In the genomic region with DNA sequence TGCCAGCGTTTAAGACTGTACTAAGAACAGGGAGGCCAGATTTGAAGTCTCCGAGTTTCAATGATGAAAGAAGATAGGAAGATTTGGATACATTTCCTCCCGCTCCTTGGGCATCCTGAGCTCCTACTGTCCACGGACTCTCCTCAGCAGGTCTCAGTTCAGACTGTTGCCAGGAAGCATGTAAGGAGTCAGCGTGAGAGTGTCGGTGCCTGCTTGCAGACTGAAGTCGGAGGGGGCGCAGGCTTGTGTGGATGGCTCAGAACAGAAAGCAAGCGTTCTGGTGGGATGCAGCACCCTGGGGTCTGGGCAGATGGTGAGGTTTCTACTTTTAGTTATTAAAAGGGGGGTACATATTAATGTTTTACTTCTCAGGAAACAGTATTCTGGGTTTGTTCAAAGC, we compare ENCODE assay signal across 10 mouse cellular contexts. TPM values are rescaled to one million over a fixed set of nuclear protein-coding genes. Genes with fewer than 3 reads are reported as not detected.
DNase-seq lines count a peak whose midpoint lies in the region; ATAC-seq and TF ChIP-seq lines count a peak whose summit lies in the region.
"Had no signal": no experiment of that assay in that cellular context is flagged by ENCODE, and none has a peak within 500 bp of the region (broad histone marks: within the 10 kb centered on the region; RNA-seq: fewer than 3 reads in every experiment).

No protein-coding gene starts in this region.

- H3K4me3 ChIP-seq in heart, embryonic 14.5 days (ENCODE audit: control insufficient read depth in 1 of 2, insufficient read depth in 1 of 2, low read depth in 1 of 2, low read length in 2 of 2) = peak overlapping the region; percentile 38 to 43
- no peak overlapping the region for H3K4me3 ChIP-seq in midbrain, postnatal 0 days (ENCODE audit: low read depth, low read length)
- H3K4me3 ChIP-seq in midbrain, embryonic 10.5 days = no peak overlapping the region
- H3K4me3 ChIP-seq in kidney, postnatal 0 days (replicated peaks; ENCODE audit: low read depth, low read length) = peak overlapping the region; percentile 16; the same call in 1 of the 2 replicates
- peak overlapping the region; percentile 28; the same call in 1 of the 2 replicates for H3K4me3 ChIP-seq in stomach, embryonic 16.5 days (replicated peaks; ENCODE audit: low read length)

- DNase-seq in heart, postnatal 25 days (ENCODE audit: low spot score) = no peak
- peak; percentile 34 for DNase-seq in midbrain, postnatal 0 days (ENCODE audit: low spot score)
- no peak for DNase-seq in midbrain, embryonic 10.5 days (ENCODE audit: low spot score)
- peak; percentile 27 for DNase-seq in kidney, postnatal 0 days (ENCODE audit: low spot score)
- no peak for DNase-seq in embryo, embryonic 10.5 days (ENCODE audit: low spot score)
- DNase-seq in layer of hippocampus, adult 11-12 months (ENCODE audit: low spot score) = no peak
- DNase-seq: cerebellum, adult 8-10 months had no signal

- no peak for TF ChIP-seq CTCF in midbrain, postnatal 0 days (IDR thresholded peaks at IDR 0.05)
- no peak for TF ChIP-seq CTCF in kidney, postnatal 0 days (IDR thresholded peaks at IDR 0.05; ENCODE audit: low read depth)

- no peaks in the 10 kb centered on the region for H3K36me3 ChIP-seq in heart, embryonic 14.5 days (ENCODE audit: control insufficient read depth, insufficient read depth, low read length)
- no peaks in the 10 kb centered on the region for H3K36me3 ChIP-seq in midbrain, postnatal 0 days (ENCODE audit: insufficient read depth, low read length)
- no peaks in the 10 kb centered on the region for H3K36me3 ChIP-seq in midbrain, embryonic 10.5 days
- no peaks in the 10 kb centered on the region for H3K36me3 ChIP-seq in kidney, postnatal 0 days (ENCODE audit: insufficient read depth, low read length)
- H3K36me3 ChIP-seq in stomach, embryonic 16.5 days (ENCODE audit: control insufficient read depth, insufficient read depth, low read length) = no peaks in the 10 kb centered on the region

- intact Hi-C loops in heart, postnatal 25 days (cut with DNase I) = no loop called here

- ATAC-seq in heart, embryonic 14.5 days (ENCODE audit: insufficient number of reproducible peaks, insufficient read depth, low FRiP score, low read depth) = no peak
- ATAC-seq in midbrain, postnatal 0 days (ENCODE audit: low FRiP score) = no peak
- ATAC-seq in kidney, postnatal 0 days (replicated peaks; ENCODE audit: low FRiP score, low read depth) = no peak
- no peak for ATAC-seq in stomach, embryonic 16.5 days (ENCODE audit: insufficient read depth, low FRiP score)
- ATAC-seq: Patski had no signal

- H3K9ac ChIP-seq in heart, embryonic 14.5 days (ENCODE audit: low read length) = peak overlapping the region; percentile 46; the same call in 1 of the 2 replicates
- H3K9ac ChIP-seq in midbrain, postnatal 0 days (replicated peaks; ENCODE audit: low read length, poor library complexity, severe bottlenecking) = no peak overlapping the region
- H3K9ac ChIP-seq in kidney, postnatal 0 days (ENCODE audit: low read depth, low read length) = peak overlapping the region; percentile 27; the same call in 1 of the 2 replicates
- no peak overlapping the region for H3K9ac ChIP-seq in stomach, embryonic 16.5 days (ENCODE audit: low read length)

- peak overlapping the region; percentile 53 for H3K4me2 ChIP-seq in heart, embryonic 14.5 days (ENCODE audit: low read length)
- 0 out of 2 replicates have a peak overlapping the region, but pooled peaks have one; percentile 18 for H3K4me2 ChIP-seq in midbrain, postnatal 0 days (ENCODE audit: low read depth, low read length, poor library complexity, severe bottlenecking)
- H3K4me2 ChIP-seq in kidney, postnatal 0 days (ENCODE audit: low read length) = peak overlapping the region; percentile 43
- H3K4me2 ChIP-seq in stomach, embryonic 16.5 days (ENCODE audit: low read depth, low read length) = peak overlapping the region; percentile 34

- H3K27me3 ChIP-seq in heart, embryonic 14.5 days (ENCODE audit: control insufficient read depth, insufficient read depth, low read length) = no peaks in the 10 kb centered on the region; the same call in 1 of the 2 replicates
- no peaks in the 10 kb centered on the region for H3K27me3 ChIP-seq in midbrain, postnatal 0 days (ENCODE audit: insufficient read depth, low read length)
- peaks cover 46% of the 10 kb centered on the region for H3K27me3 ChIP-seq in midbrain, embryonic 10.5 days (ENCODE audit: low read depth, poor library complexity, severe bottlenecking)
- H3K27me3 ChIP-seq in kidney, postnatal 0 days (ENCODE audit: insufficient read depth, low read length) = 0 out of 2 replicates have a peak, but pooled peaks cover 3% of the 10 kb centered on the region
- H3K27me3 ChIP-seq in stomach, embryonic 16.5 days (ENCODE audit: control insufficient read depth, insufficient read depth, low read length) = no peaks in the 10 kb centered on the region
- H3K27me3 ChIP-seq: Patski had no signal

- 16% methylated on average over 9 of the region's 9 CpGs for WGBS in heart, embryonic 14.5 days
- 48% methylated on average over 9 of the region's 9 CpGs for WGBS in midbrain, postnatal 0 days
- 59% methylated on average over 9 of the region's 9 CpGs for WGBS in midbrain, embryonic 10.5 days
- WGBS in kidney, postnatal 0 days = 46% methylated on average over 9 of the region's 9 CpGs
- WGBS in stomach, embryonic 16.5 days = 41% methylated on average over 9 of the region's 9 CpGs

- H3K4me1 ChIP-seq in heart, embryonic 14.5 days (ENCODE audit: control insufficient read depth in 2 of 2, insufficient read depth in 2 of 2, low read length in 2 of 2) = peaks cover 0 to 2% of the 10 kb centered on the region in 2 experiments; a peak in 1 of 4 replicates
- no peaks in the 10 kb centered on the region for H3K4me1 ChIP-seq in midbrain, postnatal 0 days (ENCODE audit: insufficient read depth, low read length)
- peaks cover 11% of the 10 kb centered on the region; the same call in 1 of the 2 replicates for H3K4me1 ChIP-seq in midbrain, embryonic 10.5 days
- no peaks in the 10 kb centered on the region for H3K4me1 ChIP-seq in kidney, postnatal 0 days (replicated peaks; ENCODE audit: insufficient read depth, low read length)
- H3K4me1 ChIP-seq in stomach, embryonic 16.5 days (ENCODE audit: control insufficient read depth, insufficient read depth, low read length) = no peaks in the 10 kb centered on the region

- H3K27ac ChIP-seq in heart, embryonic 14.5 days (replicated peaks in 1 of 2; ENCODE audit: control insufficient read depth in 1 of 2, insufficient read depth in 1 of 2, low read depth in 2 of 2, low read length in 2 of 2) = no peak overlapping the region
- no peak overlapping the region for H3K27ac ChIP-seq in midbrain, postnatal 0 days (ENCODE audit: low read depth, low read length)
- H3K27ac ChIP-seq in midbrain, embryonic 10.5 days (replicated peaks) = no peak overlapping the region
- H3K27ac ChIP-seq in kidney, postnatal 0 days = no peak overlapping the region
- no peak overlapping the region for H3K27ac ChIP-seq in stomach, embryonic 16.5 days (ENCODE audit: low read length)

- no peaks in the 10 kb centered on the region for H3K9me3 ChIP-seq in heart, embryonic 14.5 days (ENCODE audit: control insufficient read depth, low read length)
- H3K9me3 ChIP-seq in midbrain, postnatal 0 days (ENCODE audit: low read length) = no peaks in the 10 kb centered on the region
- H3K9me3 ChIP-seq in midbrain, embryonic 10.5 days (replicated peaks) = no peaks in the 10 kb centered on the region
- H3K9me3 ChIP-seq in kidney, postnatal 0 days (replicated peaks; ENCODE audit: low read length) = no peaks in the 10 kb centered on the region
- no peaks in the 10 kb centered on the region for H3K9me3 ChIP-seq in stomach, embryonic 16.5 days (replicated peaks; ENCODE audit: control insufficient read depth, low read length)

RNA-seq across cellular contexts. Expression of a gene that starts 24.6 kb away (rescaled TPM):
- not detected in 2 replicates for polyA plus RNA-seq in heart, embryonic 14.5 days (2014; fragmentation: Nextera tagmentation; extraction: Ambion mirVana)
- total RNA-seq in heart, postnatal 25 days (2021) = not detected
- total RNA-seq in midbrain, postnatal 0 days (2014; rRNA removed) = 0.90 and 2.2 TPM in 2 replicates
- 0.15 and 0.19 TPM in 2 replicates for polyA plus RNA-seq in midbrain, postnatal 0 days (2015; fragmentation: Nextera tagmentation; extraction: Ambion mirVana)
- 0.25 and 0.56 TPM in 2 replicates for polyA plus RNA-seq in midbrain, embryonic 10.5 days (2016; fragmentation: Nextera tagmentation; extraction: Ambion mirVana)
- polyA plus RNA-seq in kidney, postnatal 0 days (2015; fragmentation: Nextera tagmentation; extraction: Ambion mirVana) = 0.08 TPM in 1 of 2 replicates, not detected in the other
- 0.06 and 0.09 TPM in 2 replicates for polyA plus RNA-seq in stomach, embryonic 16.5 days (2015; fragmentation: Nextera tagmentation; extraction: Ambion mirVana)

RNA-seq across cellular contexts. Expression of a gene that starts 52.6 kb away (rescaled TPM):
- polyA plus RNA-seq in heart, embryonic 14.5 days (2014; fragmentation: Nextera tagmentation; extraction: Ambion mirVana) = 61.0 and 64.0 TPM in 2 replicates
- total RNA-seq in heart, postnatal 25 days (2021) = 100 to 1,000 TPM; 257 to 283 TPM
- 34.5 and 57.9 TPM in 2 replicates for total RNA-seq in midbrain, postnatal 0 days (2014; rRNA removed)
- polyA plus RNA-seq in midbrain, postnatal 0 days (2015; fragmentation: Nextera tagmentation; extraction: Ambion mirVana) = 21.0 and 26.2 TPM in 2 replicates
- polyA plus RNA-seq in midbrain, embryonic 10.5 days (2016; fragmentation: Nextera tagmentation; extraction: Ambion mirVana) = 39.2 and 40.8 TPM in 2 replicates
- polyA plus RNA-seq in kidney, postnatal 0 days (2015; fragmentation: Nextera tagmentation; extraction: Ambion mirVana) = 38.9 and 46.5 TPM in 2 replicates
- polyA plus RNA-seq in stomach, embryonic 16.5 days (2015; fragmentation: Nextera tagmentation; extraction: Ambion mirVana) = 48.8 and 50.6 TPM in 2 replicates

Comparison
In these comparisons a context has a peak if more than half of its experiments do, and no peak if none do; other contexts are left out.
1. DNase-seq: peak in midbrain, postnatal 0 days (single experiment) and kidney, postnatal 0 days (single experiment); none in heart, postnatal 25 days (single experiment), midbrain, embryonic 10.5 days (single experiment), embryo, embryonic 10.5 days (single experiment) and layer of hippocampus, adult 11-12 months (single experiment).
2. H3K4me3 ChIP-seq: peak in heart, embryonic 14.5 days (2 of 2), kidney, postnatal 0 days (single experiment) and stomach, embryonic 16.5 days (single experiment); none in midbrain, postnatal 0 days (single experiment) and midbrain, embryonic 10.5 days (single experiment).
3. H3K9ac ChIP-seq: peak in heart, embryonic 14.5 days (single experiment) and kidney, postnatal 0 days (single experiment); none in midbrain, postnatal 0 days (single experiment) and stomach, embryonic 16.5 days (single experiment).
4. Peak in every context shown above with its lines, with median percentiles within 50 percentile points of each other: H3K4me2 ChIP-seq.